Mouse (Mus musculus) adrenal gland, postnatal 4 days (tissue): Measurements from ENCODE around the gene Sntb2. TPM values are rescaled to one million over a fixed set of nuclear protein-coding genes. Genes with fewer than 3 reads are reported as not detected.

Experiments used
- DNase-seq, 2 experiments: peaks; one replicate each; pipeline ENCODE4 v3.0.0; 2021 to 2022; ENCODE audit warnings: low spot score in 2 of 2, mixed read lengths in 2 of 2
- total RNA-seq, 2 experiments: library from RNA; stranded (reverse); gene quantifications; 2 replicates each; pipeline ENCODE4 v1.2.3; 2021

The Sntb2 gene
- total RNA-seq, 2 experiments from 2014 or later: 37.2 to 39.0 TPM

DNA sequence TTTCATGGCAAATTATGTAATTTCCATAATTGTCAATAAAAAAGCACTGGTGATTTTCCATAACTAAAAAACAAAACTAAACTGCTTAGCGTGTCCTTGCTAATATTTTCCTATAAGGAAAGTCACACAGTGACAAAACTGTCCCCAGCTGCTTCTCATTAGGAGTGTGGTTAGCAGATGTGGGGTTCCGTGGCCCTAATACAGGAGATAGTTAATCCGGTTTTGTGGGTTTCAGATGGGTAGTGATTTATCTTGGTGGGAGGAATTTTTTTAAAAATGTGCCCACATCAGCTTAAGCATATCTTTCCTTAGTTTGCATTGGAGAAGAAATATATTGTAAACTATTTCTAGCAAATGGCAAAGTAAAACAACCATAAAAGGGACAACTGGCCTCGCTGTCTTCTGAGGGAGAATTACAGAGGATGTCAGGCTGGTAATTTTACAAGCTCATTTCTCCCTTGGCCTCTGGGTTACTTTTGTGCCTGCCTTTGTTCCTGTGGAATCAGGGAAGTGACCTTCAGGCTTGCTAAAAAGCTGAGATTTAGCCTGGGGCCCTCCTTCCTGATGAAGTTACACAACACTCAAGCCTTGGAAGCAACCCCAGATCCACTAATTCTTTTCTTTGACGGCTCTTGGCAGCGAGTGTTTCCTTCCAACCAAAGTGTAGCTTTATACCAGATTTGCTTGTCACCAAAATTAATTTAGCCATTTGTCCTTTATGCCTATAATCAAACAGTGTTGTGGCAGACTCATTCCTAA lies 6.2 kb upstream of the Sntb2 start:
- DNase-seq: peak in 1 of 2 experiments; percentile 35

DNA sequence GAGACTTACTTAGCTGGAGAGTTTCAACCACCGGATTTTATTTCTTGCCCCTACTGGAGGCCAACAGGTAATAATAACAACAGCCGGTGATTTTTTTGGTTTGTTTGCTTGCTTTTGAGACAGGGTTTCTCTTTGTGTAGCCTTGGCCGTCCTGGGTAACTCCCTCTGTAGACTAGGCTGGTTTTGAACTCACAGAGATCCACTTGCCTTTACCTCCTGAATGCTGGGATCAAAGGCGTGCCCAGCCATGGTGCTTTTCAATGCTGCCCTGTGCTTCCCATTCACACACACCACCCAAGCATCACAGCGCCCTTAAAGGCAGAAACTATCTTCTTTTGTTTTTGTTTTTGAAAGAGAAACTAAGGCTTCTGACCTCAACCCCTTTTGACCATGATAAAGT lies 5.6 kb upstream of the Sntb2 start:
- DNase-seq: no peak

DNA sequence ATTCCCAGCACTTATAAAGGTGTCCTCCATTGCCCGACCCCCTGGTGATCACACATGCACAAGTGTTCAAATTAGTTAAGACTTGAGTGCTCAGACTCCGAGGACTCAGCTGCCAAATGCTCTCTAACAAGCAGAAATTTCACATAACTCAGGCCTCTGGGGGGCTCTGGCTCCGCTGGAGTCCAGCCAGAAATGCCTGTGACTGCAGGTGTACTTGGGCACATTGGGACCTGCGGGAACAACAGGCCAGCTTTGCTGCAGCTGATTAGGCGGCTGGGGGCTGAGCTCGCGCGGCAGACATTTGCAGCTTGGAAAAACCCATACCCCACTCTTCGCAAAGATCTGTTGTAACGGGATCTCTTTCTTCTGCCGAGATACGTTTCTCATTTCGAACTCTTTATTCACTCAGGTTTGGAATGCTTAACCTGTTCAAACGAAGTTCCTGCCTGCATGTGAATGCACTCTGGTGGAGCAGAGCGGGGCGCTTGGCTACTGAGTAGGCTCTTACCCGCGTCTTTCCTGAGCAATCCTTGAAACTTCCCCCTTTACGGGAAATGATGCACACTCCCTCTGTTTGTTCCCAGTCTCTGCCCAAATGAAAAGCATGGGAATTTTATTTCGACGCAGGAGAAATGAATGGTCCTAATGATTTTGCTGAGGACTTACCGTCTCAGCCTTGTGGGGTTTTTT lies 3.0 kb upstream of the Sntb2 start:
- no peak for DNase-seq

GRCm38 (mm10) chr8:106933506-106934143 lies 1.9 kb upstream of the Sntb2 start:
- no peak for DNase-seq

DNA sequence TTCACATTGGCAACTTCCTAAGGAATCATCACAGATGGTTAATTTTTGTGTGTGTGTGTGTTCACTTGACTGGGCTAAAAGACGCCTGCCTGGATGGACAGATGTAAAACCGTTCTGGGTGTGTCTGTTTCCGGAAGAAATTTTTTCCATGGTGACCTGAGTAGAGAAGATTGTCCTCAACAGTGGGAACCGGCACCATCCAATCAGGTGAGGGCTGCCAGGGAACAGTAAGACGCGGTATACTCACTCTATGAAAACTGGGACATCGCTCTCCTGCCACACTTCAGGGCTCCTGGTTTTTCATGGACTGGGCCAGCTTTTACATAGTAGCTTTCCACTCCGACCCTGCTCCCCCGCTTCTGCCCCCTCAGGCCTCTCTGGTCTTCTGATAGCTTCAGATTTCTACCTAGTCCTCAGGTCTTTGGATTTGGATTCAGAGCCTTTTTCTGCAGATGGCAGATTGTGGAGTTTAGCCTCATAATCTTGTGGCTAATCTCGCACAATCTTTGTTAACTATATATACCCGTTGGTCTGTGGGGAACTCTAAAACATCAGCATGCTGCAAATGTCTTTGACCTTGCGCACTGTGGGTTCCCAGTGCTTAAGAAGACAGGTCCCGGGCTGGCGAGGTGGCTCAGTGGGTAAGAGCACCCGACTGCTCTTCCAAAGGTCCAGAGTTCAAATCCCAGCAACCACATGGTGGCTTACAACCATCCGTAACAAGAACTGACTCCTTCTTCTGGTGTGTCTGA lies 1.1 kb upstream of the Sntb2 start:
- no peak for DNase-seq

DNA sequence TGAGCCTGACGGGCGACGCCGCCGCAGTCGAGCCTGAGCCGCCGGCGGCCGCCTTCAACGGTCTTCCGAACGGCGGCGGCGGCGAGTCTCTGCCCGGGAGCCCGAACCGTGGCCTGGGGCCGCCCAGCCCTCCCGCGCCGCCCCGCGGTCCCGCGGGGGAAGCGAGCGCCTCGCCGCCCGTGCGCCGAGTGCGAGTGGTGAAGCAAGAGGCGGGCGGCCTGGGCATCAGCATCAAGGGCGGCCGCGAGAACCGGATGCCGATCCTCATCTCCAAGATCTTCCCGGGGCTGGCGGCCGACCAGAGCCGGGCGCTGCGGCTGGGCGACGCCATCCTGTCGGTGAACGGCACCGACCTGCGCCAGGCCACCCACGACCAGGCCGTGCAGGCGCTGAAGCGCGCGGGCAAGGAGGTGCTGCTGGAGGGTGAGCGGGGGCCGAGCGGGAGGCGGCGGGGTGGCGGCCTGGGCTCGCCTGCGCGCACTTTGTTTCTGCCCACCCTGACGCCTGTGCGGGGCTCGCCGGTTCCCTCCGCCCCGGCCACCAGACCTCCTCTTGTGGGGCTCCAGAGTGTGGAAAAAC lies 438 bp downstream of the Sntb2 start:
- DNase-seq: peak; percentile 40 to 41

DNA sequence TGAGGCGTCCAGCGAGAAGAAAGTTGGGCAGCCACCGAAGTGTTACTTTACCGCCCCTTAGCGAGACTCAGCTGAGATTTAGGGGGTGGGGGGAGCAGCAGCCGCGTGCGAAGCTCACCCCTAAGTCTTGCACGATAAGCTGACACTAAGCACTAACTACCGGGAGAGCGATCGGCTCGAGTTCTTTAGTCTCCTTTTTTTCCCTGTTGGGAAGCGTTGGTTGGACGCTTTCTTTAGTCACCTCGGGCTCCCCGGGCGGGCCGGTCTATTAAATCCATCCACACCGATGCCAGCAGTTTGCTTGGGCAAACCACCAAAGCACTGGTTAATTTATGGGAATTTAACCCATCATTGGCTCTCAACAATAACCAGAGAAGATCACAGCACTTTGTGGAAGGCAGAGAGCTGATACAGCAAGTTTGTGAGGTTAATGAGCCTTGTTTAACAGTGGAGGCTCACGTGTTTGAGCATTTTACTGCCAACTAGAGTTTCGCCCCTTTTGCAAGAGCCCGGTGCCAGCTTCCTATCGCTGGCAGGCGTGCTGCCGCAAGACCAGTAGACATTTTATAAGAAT lies 1.0 kb downstream of the Sntb2 start:
- DNase-seq: no peak

DNA sequence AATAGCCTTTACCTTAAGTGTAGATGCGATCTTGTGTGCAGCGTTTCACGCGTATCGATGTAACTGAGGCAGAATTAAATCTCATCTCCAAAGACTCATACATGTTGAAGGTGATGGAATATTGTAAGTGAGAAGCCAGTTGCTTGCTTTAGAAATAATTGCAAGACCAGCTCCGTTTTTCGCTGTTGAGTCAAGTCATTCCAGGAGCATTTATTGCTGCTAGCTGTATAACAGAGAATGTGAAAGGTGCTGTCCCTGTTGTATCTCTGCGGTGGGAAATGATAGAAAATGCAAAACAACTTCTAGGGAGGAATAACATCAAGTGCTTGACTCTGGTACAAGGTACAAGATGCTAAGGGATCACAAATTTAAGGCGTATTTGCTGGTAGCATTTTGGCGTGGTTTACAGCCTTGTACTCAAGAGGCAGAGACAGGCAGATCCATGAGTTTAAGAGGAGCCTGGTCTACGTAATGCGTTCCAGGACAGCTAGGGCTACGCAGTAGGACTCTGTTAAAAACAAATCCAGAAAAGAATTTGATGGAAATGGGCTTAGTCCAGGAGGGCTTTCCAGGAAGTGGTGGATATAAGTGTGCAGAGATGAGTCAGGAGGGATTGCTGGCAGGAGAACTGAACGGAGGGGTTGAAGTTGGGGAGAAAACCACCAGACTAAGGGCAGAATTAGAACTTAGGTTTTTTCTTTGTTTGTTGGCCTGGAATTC lies 1.7 kb downstream of the Sntb2 start:
- no peak for DNase-seq

DNA sequence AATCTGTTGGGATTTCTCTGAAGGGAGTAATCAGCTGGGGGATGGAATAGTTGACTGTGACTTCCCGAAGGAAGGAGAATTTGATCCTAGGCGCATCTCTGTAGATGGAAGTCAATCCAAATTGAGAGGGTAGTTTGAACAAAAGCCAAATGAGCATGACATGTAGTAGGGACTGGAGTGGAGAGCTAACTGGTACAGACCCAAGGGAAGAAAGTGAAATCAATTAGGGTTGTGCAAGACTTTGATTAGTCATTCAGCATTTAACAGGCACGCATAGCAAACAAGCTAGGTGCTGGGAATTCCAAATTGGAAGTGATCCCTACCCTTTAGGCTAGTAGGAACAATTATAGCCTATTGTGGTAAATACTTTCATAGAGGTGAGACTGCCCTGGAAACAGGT lies 6.3 kb downstream of the Sntb2 start:
- no peak for DNase-seq

DNA sequence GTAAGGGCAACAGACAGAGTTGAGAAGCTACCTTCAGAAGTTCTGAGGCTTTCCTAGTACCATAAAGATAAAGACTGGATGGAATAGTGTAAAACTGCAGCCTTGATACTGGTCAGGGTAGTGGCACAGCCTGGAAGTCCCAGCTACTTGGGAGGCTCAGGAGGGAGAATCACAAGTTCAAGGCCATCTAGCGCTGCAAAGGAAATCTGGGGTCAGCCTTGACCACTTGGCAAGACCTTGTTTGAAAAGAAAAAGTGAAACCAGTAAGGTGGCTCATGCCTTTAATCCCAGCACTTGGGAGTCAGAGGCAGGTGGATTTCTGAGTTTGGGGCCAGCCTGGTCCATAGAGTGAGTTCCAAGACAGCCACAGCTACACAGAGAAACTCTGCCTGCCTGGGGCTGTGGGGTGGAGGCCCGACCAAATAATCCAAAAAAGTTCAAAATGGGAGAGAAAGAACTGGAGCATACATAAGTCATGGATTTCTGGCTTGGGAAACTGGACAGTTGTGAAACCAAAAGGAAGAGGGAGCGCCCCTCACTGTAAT lies 8.4 kb downstream of the Sntb2 start:
- DNase-seq: no peak

DNA sequence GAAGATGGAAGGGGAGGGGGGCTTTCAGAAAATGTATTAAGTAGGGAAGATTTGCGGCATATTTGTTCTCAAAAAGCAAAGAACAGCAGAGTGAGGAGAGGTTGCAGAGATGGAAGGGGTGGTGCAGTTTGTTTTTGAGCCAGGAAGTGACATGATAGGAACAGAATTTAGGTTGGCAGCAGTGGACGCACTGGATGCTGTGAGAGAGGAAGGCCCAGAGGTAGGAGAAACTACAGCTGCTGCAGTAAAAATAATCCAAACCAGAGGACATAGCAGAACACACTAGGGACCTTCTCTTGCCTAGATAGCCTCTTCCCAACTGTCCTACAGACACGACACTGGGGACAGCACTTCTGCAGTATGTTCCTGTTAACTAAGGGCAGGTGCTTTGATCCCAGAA lies 9.2 kb downstream of the Sntb2 start:
- no peak for DNase-seq

DNA sequence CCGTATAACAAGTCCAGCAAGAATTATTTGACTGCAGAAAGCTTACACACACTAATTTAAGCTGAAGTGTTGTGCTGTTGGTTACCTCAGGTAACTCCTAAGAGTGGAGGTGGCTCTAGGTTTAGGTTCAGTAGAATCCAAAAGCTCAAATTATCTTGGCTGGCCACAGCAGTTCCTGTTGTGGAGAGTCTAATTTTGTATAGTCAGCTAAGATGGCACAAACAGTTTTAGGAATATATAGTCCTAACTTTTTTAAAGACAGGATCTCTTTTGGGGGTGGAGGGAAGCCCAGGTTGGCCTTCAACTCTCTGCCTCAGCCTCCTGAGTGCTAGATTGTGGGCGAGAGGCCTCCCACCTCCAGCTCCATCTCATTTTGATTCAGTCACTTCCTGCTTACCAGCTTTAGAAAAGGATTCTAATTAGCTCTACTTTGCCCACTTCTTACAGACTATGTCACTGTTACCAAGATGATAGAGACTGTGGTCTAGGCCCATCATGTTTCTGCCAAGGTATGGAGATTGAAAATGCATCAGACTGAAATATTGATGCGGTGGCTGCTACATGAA lies 13.2 kb downstream of the Sntb2 start:
- DNase-seq: no peak

GRCm38 (mm10) chr8:106951707-106952106 lies 16.2 kb downstream of the Sntb2 start:
- DNase-seq: no peak

- no peak for DNase-seq
These were observed 18.0 kb downstream of the Sntb2 start for GRCm38 (mm10) chr8:106953571-106953970.

DNA sequence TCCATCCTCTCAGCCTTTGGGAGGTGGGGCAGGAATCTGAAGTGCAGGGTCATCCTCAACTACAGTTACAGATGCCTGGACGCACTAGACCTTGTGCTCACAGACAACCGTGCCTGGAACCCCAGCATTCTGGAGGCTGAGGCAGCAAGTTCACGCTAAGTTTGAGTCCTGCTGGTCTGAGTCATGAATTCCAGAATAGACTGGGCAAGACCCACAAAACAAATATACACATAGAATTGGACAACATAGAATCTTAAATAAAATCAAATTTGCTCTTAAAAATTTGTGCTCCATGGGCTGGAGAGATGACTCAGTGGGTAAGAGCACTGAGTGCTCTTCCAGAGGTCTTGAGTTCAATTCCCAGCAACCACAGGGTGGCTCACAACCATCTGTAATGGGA lies 21.5 kb downstream of the Sntb2 start:
- DNase-seq: no peak

- no peak for DNase-seq
These were observed 22.7 kb downstream of the Sntb2 start for GRCm38 (mm10) chr8:106958212-106958611.

- DNase-seq: no peak
These were observed 24.1 kb downstream of the Sntb2 start for GRCm38 (mm10) chr8:106959626-106960025.

GRCm38 (mm10) chr8:106962322-106962721 lies 26.8 kb downstream of the Sntb2 start:
- no peak for DNase-seq

GRCm38 (mm10) chr8:106963365-106963764 lies 27.8 kb downstream of the Sntb2 start:
- no peak for DNase-seq

GRCm38 (mm10) chr8:106964573-106964972 lies 29.0 kb downstream of the Sntb2 start:
- DNase-seq: no peak
